Mouse (Mus musculus) cerebellum, adult 18-20 months (tissue): ENCODE data around the gene Sphk1.

Source experiments
- DNase-seq, 2 experiments: peaks; one replicate each; pipeline ENCODE4 v3.0.0; 2021

Sphk1 gene

GRCm38 (mm10) chr11:116508689-116509088 is 22.0 kb upstream of the Sphk1 start:
- no peak for DNase-seq

GRCm38 (mm10) chr11:116511301-116511868 is 19.3 kb upstream of the Sphk1 start:
- DNase-seq: no peak

GRCm38 (mm10) chr11:116512154-116512553 is 18.6 kb upstream of the Sphk1 start:
- DNase-seq: no peak

- DNase-seq: no peak
Observed at GRCm38 (mm10) chr11:116512987-116513386, 17.7 kb upstream of the Sphk1 start.

GRCm38 (mm10) chr11:116513531-116514038 is 17.1 kb upstream of the Sphk1 start:
- no peak for DNase-seq

GRCm38 (mm10) chr11:116515330-116516020 is 15.2 kb upstream of the Sphk1 start:
- DNase-seq: peak; percentile 65 to 72

- DNase-seq: no peak
Observed at GRCm38 (mm10) chr11:116518482-116518881, 12.2 kb upstream of the Sphk1 start.

- no peak for DNase-seq
Observed at GRCm38 (mm10) chr11:116521143-116521542, 9.6 kb upstream of the Sphk1 start.

GRCm38 (mm10) chr11:116522046-116522445 is 8.7 kb upstream of the Sphk1 start:
- no peak for DNase-seq

GRCm38 (mm10) chr11:116522886-116523698 is 7.6 kb upstream of the Sphk1 start:
- DNase-seq: no peak

GRCm38 (mm10) chr11:116523699-116524189 is 7.0 kb upstream of the Sphk1 start:
- DNase-seq: no peak

GRCm38 (mm10) chr11:116528636-116529320 is 1.9 kb upstream of the Sphk1 start:
- DNase-seq: no peak

- no peak for DNase-seq
Observed at GRCm38 (mm10) chr11:116531371-116532191, 856 bp downstream of the Sphk1 start.

GRCm38 (mm10) chr11:116532262-116532809 is 1.6 kb downstream of the Sphk1 start:
- no peak for DNase-seq

GRCm38 (mm10) chr11:116532810-116533338 is 2.1 kb downstream of the Sphk1 start:
- DNase-seq: peak; percentile 49 to 50

- no peak for DNase-seq
Observed at GRCm38 (mm10) chr11:116533341-116534153, 2.8 kb downstream of the Sphk1 start.

- peak; percentile 66 to 75 for DNase-seq
Observed at GRCm38 (mm10) chr11:116534154-116534865, 3.6 kb downstream of the Sphk1 start.

GRCm38 (mm10) chr11:116536685-116537084 is 6.0 kb downstream of the Sphk1 start:
- no peak for DNase-seq

GRCm38 (mm10) chr11:116537388-116537787 is 6.7 kb downstream of the Sphk1 start:
- no peak for DNase-seq
